10 mouse cellular contexts compared by ENCODE assay signal in the genomic region with DNA sequence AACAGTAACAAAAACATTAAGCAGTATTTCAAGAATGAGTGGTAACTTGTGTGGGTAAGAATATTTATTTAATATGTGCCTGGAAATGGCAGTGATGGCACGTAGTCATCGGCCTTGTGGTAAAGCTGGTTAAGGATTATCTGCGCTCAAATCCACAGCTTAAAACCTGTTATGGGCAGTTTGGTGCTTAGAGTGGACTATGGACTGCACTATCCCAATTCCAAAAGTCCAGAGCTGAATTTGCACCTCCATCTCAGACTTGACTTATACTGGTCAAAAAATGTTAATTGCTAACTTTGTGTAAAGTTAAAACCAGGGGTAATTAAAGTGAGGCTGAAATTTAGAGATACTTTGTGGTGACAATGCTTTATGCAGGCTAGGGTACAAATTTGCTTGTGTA. TPM values are rescaled to one million over a fixed set of nuclear protein-coding genes. Genes with fewer than 3 reads are reported as not detected.
DNase-seq lines count a peak whose midpoint lies in the region; ATAC-seq and TF ChIP-seq lines count a peak whose summit lies in the region.
"Had no signal": no experiment of that assay in that cellular context is flagged by ENCODE, and none has a peak within 500 bp of the region (broad histone marks: within the 10 kb centered on the region; RNA-seq: fewer than 3 reads in every experiment).

No protein-coding gene starts in this region.

- H3K9ac ChIP-seq in hindbrain, embryonic 11.5 days (ENCODE audit: low read depth, low read length): no peak overlapping the region
- H3K9ac ChIP-seq in hindbrain, embryonic 14.5 days: no peak overlapping the region
- H3K9ac ChIP-seq in hindbrain, embryonic 13.5 days: no peak overlapping the region
- H3K9ac ChIP-seq in limb, embryonic 15.5 days: no peak overlapping the region

- no peak for TF ChIP-seq CTCF in G1E (IDR thresholded peaks at IDR 0.05; ENCODE audit: low read depth, low read length)

- peak overlapping the region; percentile 10; the same call in 1 of the 2 replicates for H3K4me3 ChIP-seq in hindbrain, embryonic 11.5 days (ENCODE audit: low read depth, low read length)
- no peak overlapping the region for H3K4me3 ChIP-seq in hindbrain, embryonic 14.5 days (replicated peaks; ENCODE audit: low read length)
- H3K4me3 ChIP-seq in G1E (ENCODE audit: low read depth, low read length): peak overlapping the region; percentile 91
- no peak overlapping the region for H3K4me3 ChIP-seq in hindbrain, embryonic 13.5 days
- H3K4me3 ChIP-seq in limb, embryonic 15.5 days: no peak overlapping the region

- WGBS in hindbrain, embryonic 11.5 days: 97% methylated on average over 3 of the region's 3 CpGs
- 93% methylated on average over 3 of the region's 3 CpGs for WGBS in hindbrain, embryonic 14.5 days
- 90% methylated on average over 3 of the region's 3 CpGs for WGBS in hindbrain, embryonic 13.5 days
- WGBS in limb, embryonic 15.5 days: 88% methylated on average over 3 of the region's 3 CpGs

- no peak for DNase-seq in hindbrain, embryonic 11.5 days (ENCODE audit: low spot score)
- no peak for DNase-seq in hindbrain, embryonic 14.5 days (ENCODE audit: low spot score)
- DNase-seq in G1E (ENCODE audit: low spot score): no peak
- DNase-seq in adrenal gland, postnatal 14 days: no peak
- DNase-seq in spleen, postnatal 36 days (ENCODE audit: low spot score in 2 of 2): no peak
- DNase-seq: thymus, postnatal 14 days had no signal

- no peaks in the 10 kb centered on the region for H3K9me3 ChIP-seq in hindbrain, embryonic 11.5 days (ENCODE audit: control insufficient read depth, low read length)
- H3K9me3 ChIP-seq in hindbrain, embryonic 14.5 days (ENCODE audit: control insufficient read depth, low read length): no peaks in the 10 kb centered on the region
- no peaks in the 10 kb centered on the region for H3K9me3 ChIP-seq in G1E (replicated peaks)
- H3K9me3 ChIP-seq in hindbrain, embryonic 13.5 days: no peaks in the 10 kb centered on the region
- no peaks in the 10 kb centered on the region for H3K9me3 ChIP-seq in limb, embryonic 15.5 days

- 0 out of 2 replicates have a peak overlapping the region, but pooled peaks have one; percentile 5 for H3K4me2 ChIP-seq in hindbrain, embryonic 11.5 days (replicated peaks; ENCODE audit: low read depth, low read length)
- H3K4me2 ChIP-seq in hindbrain, embryonic 14.5 days (replicated peaks): no peak overlapping the region
- H3K4me2 ChIP-seq in hindbrain, embryonic 13.5 days: 0 out of 2 replicates have a peak overlapping the region, but pooled peaks have one; percentile 36
- 0 out of 2 replicates have a peak overlapping the region, but pooled peaks have one; percentile 38 for H3K4me2 ChIP-seq in limb, embryonic 15.5 days

- no peak for ATAC-seq in hindbrain, embryonic 11.5 days (ENCODE audit: low FRiP score)
- ATAC-seq in hindbrain, embryonic 14.5 days (ENCODE audit: low FRiP score): no peak
- ATAC-seq in G1E (ENCODE audit: extremely low read depth, insufficient number of reproducible peaks, low FRiP score, poor library complexity, severe bottlenecking): no peak
- no peak for ATAC-seq in hindbrain, embryonic 13.5 days (ENCODE audit: low FRiP score)
- no peak for ATAC-seq in limb, embryonic 15.5 days (ENCODE audit: insufficient number of reproducible peaks, low FRiP score, low TSS enrichment, low read depth)
- no peak for ATAC-seq in megakaryocyte progenitor cell, adult 5-6 weeks (replicated peaks; ENCODE audit: poor library complexity)
- ATAC-seq: Patski had no signal

- H3K27ac ChIP-seq in hindbrain, embryonic 11.5 days (ENCODE audit: low read depth, low read length): no peak overlapping the region
- no peak overlapping the region for H3K27ac ChIP-seq in hindbrain, embryonic 14.5 days
- no peak overlapping the region for H3K27ac ChIP-seq in hindbrain, embryonic 13.5 days
- no peak overlapping the region for H3K27ac ChIP-seq in limb, embryonic 15.5 days

- H3K4me1 ChIP-seq in hindbrain, embryonic 11.5 days (replicated peaks; ENCODE audit: control insufficient read depth, insufficient read depth, low read length): peaks cover 2% of the 10 kb centered on the region; the same call in 1 of the 2 replicates
- peaks cover 18% of the 10 kb centered on the region for H3K4me1 ChIP-seq in hindbrain, embryonic 14.5 days (replicated peaks; ENCODE audit: control insufficient read depth, insufficient read depth, low read length)
- peaks cover 35% of the 10 kb centered on the region for H3K4me1 ChIP-seq in G1E (ENCODE audit: insufficient read depth, low read depth, low read length)
- peaks cover 24% of the 10 kb centered on the region for H3K4me1 ChIP-seq in hindbrain, embryonic 13.5 days (replicated peaks)
- peaks cover 28% of the 10 kb centered on the region for H3K4me1 ChIP-seq in limb, embryonic 15.5 days

- no peaks in the 10 kb centered on the region for H3K27me3 ChIP-seq in hindbrain, embryonic 11.5 days (ENCODE audit: control insufficient read depth, insufficient read depth, low read length)
- H3K27me3 ChIP-seq in hindbrain, embryonic 14.5 days (ENCODE audit: control insufficient read depth, insufficient read depth, low read length): no peaks in the 10 kb centered on the region
- H3K27me3 ChIP-seq in G1E (ENCODE audit: insufficient read depth, low read length): no peaks in the 10 kb centered on the region
- H3K27me3 ChIP-seq in hindbrain, embryonic 13.5 days: no peaks in the 10 kb centered on the region
- H3K27me3 ChIP-seq in limb, embryonic 15.5 days: no peaks in the 10 kb centered on the region
- H3K27me3 ChIP-seq: Patski had no signal

- H3K36me3 ChIP-seq in hindbrain, embryonic 11.5 days (ENCODE audit: control insufficient read depth, insufficient read depth, low read length): 0 out of 2 replicates have a peak, but pooled peaks cover 4% of the 10 kb centered on the region
- no peaks in the 10 kb centered on the region for H3K36me3 ChIP-seq in hindbrain, embryonic 14.5 days (replicated peaks; ENCODE audit: control insufficient read depth, insufficient read depth)
- H3K36me3 ChIP-seq in G1E (replicated peaks): peaks cover 21% of the 10 kb centered on the region
- H3K36me3 ChIP-seq in hindbrain, embryonic 13.5 days: peaks cover 1% of the 10 kb centered on the region; the same call in 1 of the 2 replicates
- peaks cover 5% of the 10 kb centered on the region for H3K36me3 ChIP-seq in limb, embryonic 15.5 days

RNA-seq across cellular contexts. Expression of a gene that starts 2.7 kb away (rescaled TPM):
- 298 and 307 TPM in 2 replicates for polyA plus RNA-seq in hindbrain, embryonic 11.5 days (2014; fragmentation: Nextera tagmentation; extraction: Ambion mirVana)
- polyA plus RNA-seq in hindbrain, embryonic 14.5 days (2014; fragmentation: Nextera tagmentation; extraction: Ambion mirVana): 52.4 and 52.6 TPM in 2 replicates
- total RNA-seq in G1E (2014; fragmentation: Nextera tagmentation) (94.3 and 104 TPM in 2 replicates), G1E (2017) (367 and 402 TPM in 2 replicates)
- polyA plus RNA-seq in G1E (2012): 129 and 303 TPM in 2 replicates
- polyA plus RNA-seq in hindbrain, embryonic 13.5 days (2015; fragmentation: Nextera tagmentation; extraction: Ambion mirVana): 76.0 and 78.7 TPM in 2 replicates
- polyA plus RNA-seq in limb, embryonic 15.5 days (2015; fragmentation: Nextera tagmentation; extraction: Ambion mirVana): 220 and 247 TPM in 2 replicates
- total RNA-seq in adrenal gland, postnatal 14 days (2021): 27.0 and 29.6 TPM in 2 replicates
- 499 and 603 TPM in 2 replicates for total RNA-seq in megakaryocyte progenitor cell, adult 5-6 weeks (2015)
- 233 and 253 TPM in 2 replicates for total RNA-seq in megakaryocyte progenitor cell, adult 5-6 weeks (2017)

RNA-seq across cellular contexts. Expression of a gene that starts 3.7 kb away (rescaled TPM):
- polyA plus RNA-seq in hindbrain, embryonic 11.5 days (2014; fragmentation: Nextera tagmentation; extraction: Ambion mirVana): 30.0 and 35.3 TPM in 2 replicates
- 27.2 and 28.3 TPM in 2 replicates for polyA plus RNA-seq in hindbrain, embryonic 14.5 days (2014; fragmentation: Nextera tagmentation; extraction: Ambion mirVana)
- 20.0 and 22.7 TPM in 2 replicates for total RNA-seq in G1E (2014; fragmentation: Nextera tagmentation)
- total RNA-seq in G1E (2017): 27.7 and 32.8 TPM in 2 replicates
- 19.6 and 24.4 TPM in 2 replicates for polyA plus RNA-seq in G1E (2012)
- polyA plus RNA-seq in hindbrain, embryonic 13.5 days (2015; fragmentation: Nextera tagmentation; extraction: Ambion mirVana): 31.9 and 33.1 TPM in 2 replicates
- polyA plus RNA-seq in limb, embryonic 15.5 days (2015; fragmentation: Nextera tagmentation; extraction: Ambion mirVana): 27.7 and 29.5 TPM in 2 replicates
- total RNA-seq in adrenal gland, postnatal 14 days (2021): 20.4 and 24.7 TPM in 2 replicates
- total RNA-seq in megakaryocyte progenitor cell, adult 5-6 weeks (2015): 13.9 and 15.9 TPM in 2 replicates
- 24.6 and 25.0 TPM in 2 replicates for total RNA-seq in megakaryocyte progenitor cell, adult 5-6 weeks (2017)

Comparison
In these comparisons a context has a peak if more than half of its experiments do, and no peak if none do; other contexts are left out.
1. H3K4me3 ChIP-seq: peak in hindbrain, embryonic 11.5 days (single experiment) and G1E (single experiment); none in hindbrain, embryonic 14.5 days (single experiment), hindbrain, embryonic 13.5 days (single experiment) and limb, embryonic 15.5 days (single experiment).